Mouse (Mus musculus) ovary, postnatal 36 days (tissue): Measurements from ENCODE around the gene Cdyl.
A peak's percentile ranks its signal among the peaks of the same experiment; 100 is the strongest.
"Not testable (repeated sequence)": the region's sequence is repeated elsewhere in the genome, so short reads cannot be mapped to it uniquely, and the experiment has no call there.

Source experiments
- DNase-seq: peaks from one replicate; pipeline ENCODE4 v3.0.0; 2022; ENCODE audit warnings: low spot score, mixed read lengths

Gene Cdyl

DNA sequence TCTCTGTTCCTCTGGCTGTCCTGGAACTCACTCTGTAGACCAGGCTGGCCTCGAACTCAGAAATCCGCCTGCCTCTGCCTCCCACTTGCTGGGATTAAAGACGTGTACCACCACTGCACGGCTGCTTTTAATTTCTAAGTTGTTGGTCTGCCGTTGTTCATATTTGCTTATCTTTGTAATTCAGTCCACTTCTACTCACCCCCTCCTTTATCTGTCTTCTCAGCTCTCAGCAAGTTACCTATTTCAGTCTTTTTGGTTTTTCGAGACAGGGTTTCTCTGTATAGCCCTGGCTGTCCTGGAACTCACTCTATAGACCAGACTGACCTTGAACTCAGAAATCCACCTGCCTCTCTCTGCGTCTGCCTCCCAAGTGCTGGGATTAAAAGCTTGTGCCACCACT lies 176.9 kb downstream of the Cdyl start:
- not testable (repeated sequence) for DNase-seq

- DNase-seq = no peak
Observed at GRCm38 (mm10) chr13:35840102-35840501, 180.5 kb downstream of the Cdyl start.

DNA sequence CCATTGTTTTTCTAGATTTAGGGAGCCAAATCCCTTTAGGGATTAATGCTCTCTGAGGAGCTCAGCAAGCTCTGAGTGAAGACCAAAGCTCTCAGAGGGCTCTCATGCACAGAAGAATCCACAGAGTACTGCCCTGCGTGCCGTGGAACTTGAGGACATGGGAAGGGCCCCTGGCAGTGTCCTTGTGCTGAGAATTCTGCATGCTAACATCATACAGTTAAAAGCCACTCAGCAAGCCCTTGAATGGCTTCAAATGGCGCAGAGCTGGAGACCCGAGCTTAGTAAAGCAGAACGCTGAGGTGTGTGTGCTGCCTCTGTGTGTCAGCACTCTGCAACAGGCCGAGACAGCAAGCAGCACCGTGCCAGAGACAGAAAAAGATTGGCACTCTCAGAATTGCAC lies 183.8 kb downstream of the Cdyl start:
- DNase-seq = no peak

GRCm38 (mm10) chr13:35845306-35845705 lies 185.7 kb downstream of the Cdyl start:
- DNase-seq = no peak

GRCm38 (mm10) chr13:35848694-35849093 lies 189.1 kb downstream of the Cdyl start:
- no peak for DNase-seq

DNA sequence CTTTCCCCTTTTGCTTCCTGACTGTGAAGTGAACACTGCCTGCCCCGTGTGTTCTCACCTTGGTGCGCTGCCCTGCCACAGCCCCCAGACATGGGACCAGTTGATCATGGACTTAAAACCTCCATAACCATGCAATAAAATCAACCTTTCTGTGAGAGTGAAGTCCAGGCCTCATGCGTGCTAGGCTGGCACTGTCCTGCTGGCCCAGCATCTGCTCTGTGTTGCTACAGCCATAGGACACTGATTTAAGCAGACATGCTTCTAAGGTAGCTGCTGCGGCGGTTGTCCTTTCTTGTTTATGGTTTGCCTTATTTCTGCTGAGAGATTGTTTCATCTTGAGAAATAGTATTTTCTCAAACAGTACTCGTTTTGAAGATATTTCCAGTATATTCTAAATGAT lies 191.9 kb downstream of the Cdyl start:
- DNase-seq = no peak

DNA sequence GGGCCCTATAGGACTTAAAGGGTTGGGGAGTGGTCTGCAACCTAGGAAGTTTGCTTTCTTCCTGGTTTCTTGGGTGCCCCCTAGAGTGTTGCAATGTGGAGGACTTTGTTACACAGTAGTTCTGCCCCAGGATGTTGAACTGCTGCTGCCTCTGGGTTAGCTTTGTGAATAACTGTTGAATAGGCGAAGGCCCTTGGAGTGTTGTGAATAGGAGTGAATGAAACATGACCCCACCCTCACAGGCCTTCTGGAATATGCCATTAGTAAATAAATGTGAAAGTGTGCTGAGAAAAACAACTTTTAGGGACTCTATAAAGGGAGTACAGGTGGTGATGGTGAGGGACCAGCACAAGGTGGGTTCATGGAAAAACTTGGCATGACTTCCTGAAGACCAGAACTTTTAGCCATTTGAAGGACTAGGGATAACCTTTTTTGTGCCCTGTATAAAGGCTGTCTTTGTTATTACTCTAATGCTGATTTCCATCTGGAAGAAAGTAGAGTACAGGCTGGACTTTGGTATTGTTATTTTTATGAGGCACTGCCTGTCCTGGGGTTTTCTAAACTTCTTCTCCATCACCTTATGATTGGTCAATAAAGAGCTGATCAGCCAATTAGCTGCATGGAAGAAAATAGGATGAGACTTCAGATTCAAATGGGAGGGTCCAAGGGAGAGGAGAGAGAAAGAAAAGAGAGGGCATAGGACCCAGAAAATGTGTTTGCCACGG lies 193.4 kb downstream of the Cdyl start:
- no peak for DNase-seq

DNA sequence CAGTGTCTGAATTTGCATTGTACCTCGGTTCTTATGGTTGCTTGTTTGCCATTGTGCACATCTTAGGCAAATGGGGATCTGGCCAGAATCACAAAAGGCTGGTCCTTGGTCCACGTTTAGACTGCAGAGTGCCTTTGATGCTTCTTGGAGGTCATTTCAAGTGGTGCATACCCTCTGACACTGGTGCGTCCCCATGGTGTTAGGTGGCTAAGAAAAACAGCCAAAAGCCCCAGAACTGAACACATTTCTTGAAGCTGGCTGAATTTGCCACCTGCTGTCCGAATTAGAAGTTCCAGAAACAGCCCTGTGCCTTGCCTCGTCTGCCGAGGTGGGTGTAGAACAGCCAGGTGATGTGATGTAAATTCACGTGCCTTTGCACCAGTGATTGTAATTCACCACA lies 197.9 kb downstream of the Cdyl start:
- DNase-seq = no peak

DNA sequence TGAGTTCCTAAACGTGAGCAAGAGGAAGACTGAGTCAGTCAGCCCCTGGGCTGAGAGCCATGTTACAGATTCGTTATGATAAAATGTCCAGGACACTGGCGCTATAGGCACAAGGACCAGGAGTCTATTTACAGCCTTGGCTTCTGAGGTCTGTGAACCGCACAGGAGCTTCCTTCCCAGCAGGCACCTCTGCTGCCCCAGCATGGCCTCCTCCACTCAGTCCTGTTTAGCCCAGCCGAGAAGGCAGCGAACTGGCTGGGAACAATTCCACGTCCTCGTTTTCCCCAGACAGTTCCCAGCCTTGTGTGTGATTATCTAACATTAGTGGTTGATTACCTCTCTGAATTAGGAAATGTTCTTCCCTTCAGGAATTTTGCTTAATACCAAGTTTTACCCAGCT lies 201.3 kb downstream of the Cdyl start:
- no peak for DNase-seq

- no peak for DNase-seq
Observed at GRCm38 (mm10) chr13:35870659-35871058, 211.0 kb downstream of the Cdyl start.

- DNase-seq = no peak
Observed at GRCm38 (mm10) chr13:35871107-35871506, 211.5 kb downstream of the Cdyl start.

GRCm38 (mm10) chr13:35875396-35875795 lies 215.8 kb downstream of the Cdyl start:
- DNase-seq = no peak

- no peak for DNase-seq
Observed at GRCm38 (mm10) chr13:35878282-35878681, 218.6 kb downstream of the Cdyl start.

DNA sequence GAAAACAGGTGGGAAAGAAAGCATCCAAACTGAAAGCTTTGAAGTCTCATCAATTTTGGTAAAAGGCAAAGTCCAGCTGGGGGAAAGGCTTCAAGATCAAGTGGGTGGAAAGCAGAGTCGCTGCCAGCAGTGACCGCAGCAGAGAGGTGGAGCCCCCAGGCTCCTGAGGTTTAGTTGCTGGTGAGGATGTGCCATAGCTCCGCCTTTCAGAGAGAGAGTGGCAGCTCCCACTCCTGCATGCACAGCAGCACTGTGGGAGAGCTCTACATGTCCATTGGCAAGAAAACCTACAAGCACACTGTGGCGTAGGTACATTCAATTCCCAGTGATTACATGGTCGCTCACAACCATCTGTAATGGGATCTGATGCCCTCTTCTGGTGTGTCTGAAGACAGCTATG lies 219.4 kb downstream of the Cdyl start:
- DNase-seq = no peak

- no peak for DNase-seq
Observed at GRCm38 (mm10) chr13:35879519-35879918, 219.9 kb downstream of the Cdyl start.

DNA sequence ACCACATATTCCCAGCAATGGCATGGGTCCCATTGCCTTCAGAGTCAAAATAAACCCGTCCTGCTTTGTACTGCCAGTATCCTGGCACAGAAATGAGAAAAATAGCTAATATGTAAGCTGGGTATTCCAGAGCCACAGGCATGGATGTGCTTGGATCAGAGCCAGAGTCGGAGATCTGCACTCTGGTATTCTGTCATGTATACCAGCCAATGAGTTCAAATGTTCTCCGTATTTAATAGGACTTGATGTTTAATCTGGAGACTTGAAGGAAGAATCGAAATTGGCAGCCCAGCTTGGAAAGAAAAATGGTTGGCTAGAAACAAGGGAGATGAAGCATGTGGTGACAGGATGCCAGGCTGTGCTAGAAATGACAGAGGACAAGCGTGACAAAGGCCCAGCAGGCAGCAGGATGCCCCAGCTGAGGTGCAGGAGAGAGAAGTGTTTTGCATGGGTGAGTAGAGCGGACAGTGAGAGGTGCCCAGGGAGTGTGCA lies 221.0 kb downstream of the Cdyl start:
- DNase-seq = no peak

GRCm38 (mm10) chr13:35886121-35886725 lies 226.6 kb downstream of the Cdyl start:
- peak; percentile 72 for DNase-seq

DNA sequence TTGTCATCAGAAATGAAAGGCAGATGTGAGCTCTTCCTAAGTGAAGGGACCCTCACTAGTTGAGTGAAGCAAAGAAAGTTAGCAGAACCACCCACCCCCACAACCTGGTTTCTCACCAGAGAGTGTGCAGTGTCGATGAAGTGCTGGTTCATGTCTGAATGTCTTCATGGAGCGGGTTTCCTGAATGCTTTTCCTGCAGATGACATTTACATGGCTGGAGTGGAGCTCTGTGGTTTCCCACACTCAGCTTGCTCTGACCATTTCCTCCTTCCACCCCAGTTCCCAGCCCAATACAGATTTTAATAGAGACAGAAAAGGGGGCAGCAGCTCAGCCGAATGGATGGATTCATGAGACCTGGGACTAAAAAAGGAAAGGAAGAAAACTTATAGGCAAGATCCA lies 233.2 kb downstream of the Cdyl start:
- DNase-seq = no peak

DNA sequence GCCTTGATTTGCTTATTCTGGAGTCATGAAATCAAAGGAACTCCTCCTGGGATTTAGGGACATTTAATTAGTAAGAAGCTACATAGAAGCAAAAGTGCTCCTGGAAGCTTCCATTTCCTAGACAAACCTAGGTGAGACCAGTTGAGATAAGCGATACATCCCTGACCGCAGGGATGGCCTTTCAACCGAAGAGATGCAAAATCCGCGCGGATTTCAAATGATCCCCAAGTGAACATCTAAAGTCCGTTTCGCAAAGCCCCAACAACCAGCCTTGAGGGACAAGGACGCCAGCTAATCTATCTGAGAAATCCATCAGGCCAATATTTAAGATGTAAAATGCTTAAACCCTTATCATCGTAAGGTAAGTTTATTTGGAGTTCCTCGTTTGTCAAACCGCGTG lies 245.7 kb downstream of the Cdyl start:
- no peak for DNase-seq

- peak; percentile 87 for DNase-seq
Observed at GRCm38 (mm10) chr13:35905879-35906481, 246.3 kb downstream of the Cdyl start, which contains the start of gene Rpp40. Gene Rpp40, minus strand, starts transcription at chr13:35906359.

DNA sequence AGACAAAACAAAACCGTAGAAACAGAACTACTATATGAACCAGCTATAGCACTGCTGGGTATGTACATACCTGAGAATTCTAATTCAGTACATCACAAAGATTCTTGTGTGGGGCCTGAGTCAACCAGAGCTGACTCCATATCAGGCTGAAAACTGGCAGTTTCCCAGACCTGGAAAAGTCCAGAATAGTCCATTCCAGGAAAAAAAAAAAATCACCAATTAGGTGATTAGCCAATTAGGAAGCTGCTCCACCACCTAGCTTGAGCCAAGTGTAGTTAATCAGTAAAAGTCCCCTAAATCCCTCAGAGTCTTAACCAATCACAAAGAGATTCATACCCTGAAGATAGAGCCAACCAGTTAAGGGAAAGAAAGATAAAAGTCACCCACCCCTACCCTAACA lies 251.8 kb downstream of the Cdyl start:
- DNase-seq = no peak
